Mouse (Mus musculus) heart, embryonic 11.5 days (tissue): ENCODE data around the gene Pi4kb. TPM values are rescaled to one million over a fixed set of nuclear protein-coding genes. Genes with fewer than 3 reads are reported as not detected.
"Not testable (repeated sequence)": the region's sequence is repeated elsewhere in the genome, so short reads cannot be mapped to it uniquely, and the experiment has no call there.

ENCODE experiments used
- ATAC-seq: fragments of 200-750 bp; cut with Nextera tagmentation; replicated peaks from 2 replicates; pipeline ENCODE4 v1.8.0; 2017; ENCODE audit warnings: moderate library complexity; ENCODE audit not compliant: insufficient number of reproducible peaks, low FRiP score, low TSS enrichment
- H3K27ac ChIP-seq: fragments of 300-500 bp; sonication (generic); 2 replicates; pipeline ENCODE4 v1.5.1; 2014; ENCODE audit warnings: mild to moderate bottlenecking, low read depth, low read length
- H3K27me3 ChIP-seq: fragments of 300-500 bp; sonication (generic); 2 replicates; pipeline ENCODE4 v1.6.1; 2014; ENCODE audit warnings: mild to moderate bottlenecking, low read length, mixed read lengths; ENCODE audit not compliant: control insufficient read depth, insufficient read depth
- H3K36me3 ChIP-seq: fragments of 300-500 bp; sonication (generic); 2 replicates; pipeline ENCODE4 v1.6.1; 2014; ENCODE audit warnings: mild to moderate bottlenecking, low read length, moderate library complexity, mixed read lengths; ENCODE audit not compliant: control insufficient read depth, insufficient read depth
- H3K4me1 ChIP-seq: fragments of 300-500 bp; sonication (generic); 2 replicates; pipeline ENCODE4 v1.6.1; 2014; ENCODE audit warnings: low read length; ENCODE audit not compliant: control insufficient read depth, insufficient read depth
- H3K4me2 ChIP-seq: fragments of 300-500 bp; sonication (generic); 2 replicates; pipeline ENCODE4 v1.6.1; 2014; ENCODE audit warnings: mild to moderate bottlenecking, moderate library complexity
- H3K4me3 ChIP-seq: fragments of 300-500 bp; sonication (generic); 2 replicates; pipeline ENCODE4 v1.5.1; 2014; ENCODE audit warnings: low read depth, low read length
- H3K9ac ChIP-seq: fragments of 300-500 bp; sonication (generic); 2 replicates; pipeline ENCODE4 v1.6.1; 2014; ENCODE audit warnings: mild to moderate bottlenecking, low read depth, low read length, moderate library complexity
- H3K9me3 ChIP-seq: fragments of 300-500 bp; sonication (generic); replicated peaks from 2 replicates; pipeline ENCODE4 v1.6.1; 2016; ENCODE audit warnings: low read length; ENCODE audit not compliant: control insufficient read depth
- WGBS: fragments of 180-500 bp; shearing (Covaris S2); extraction: QIAGEN DNeasy Blood & Tissue Kit; methylation state at CpG from one replicate; pipeline ENCODE4 v1.1.7; 2014; ENCODE audit not compliant: insufficient replicate concordance; 5-methylcytosine and 5-hydroxymethylcytosine counted together
- polyA plus RNA-seq: library from polyadenylated mRNA; unstranded; fragments of >200 nt; fragmentation: Nextera tagmentation; extraction: Ambion mirVana; gene quantifications from 2 replicates; pipeline ENCODE4 v1.2.1, GENCODE M21; 2014

Gene Pi4kb
- polyA plus RNA-seq, 1 experiment from 2014 or later = 12.9 TPM

DNA sequence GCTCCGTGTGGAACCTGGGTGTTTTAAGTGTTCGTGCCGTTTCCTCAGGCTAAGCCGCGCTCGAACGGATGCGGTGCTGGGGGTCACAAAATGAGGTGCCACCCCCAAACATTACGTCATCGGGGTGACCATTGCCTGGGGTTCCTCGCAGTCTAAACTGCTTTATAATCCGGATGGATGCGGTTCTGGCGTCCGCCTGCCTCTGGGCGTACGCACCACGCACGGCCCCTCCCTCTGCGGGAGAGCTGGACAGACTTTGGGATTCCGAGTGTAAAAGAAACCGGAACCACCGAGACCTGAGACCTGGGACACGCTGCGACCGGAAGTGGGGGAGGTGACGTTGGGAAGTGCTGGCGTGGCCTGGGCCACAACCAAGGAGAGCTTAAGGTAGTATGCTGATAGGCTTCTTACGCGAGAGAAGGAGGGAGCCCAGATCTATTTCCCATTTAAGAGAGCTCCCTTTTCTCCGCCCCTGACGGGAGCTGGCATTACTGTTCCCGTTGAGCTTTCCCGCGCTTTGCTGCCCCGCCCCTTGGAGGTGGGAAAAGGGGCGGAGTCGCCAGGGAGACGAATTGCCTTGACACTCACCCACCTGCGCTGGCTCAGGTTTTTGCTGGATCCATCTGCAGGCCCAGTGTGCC lies 41.5 kb downstream of the Pi4kb start:
- WGBS = under 1% methylated on average over 38 of the region's 40 CpGs
- H3K4me1 ChIP-seq = peaks cover 15% of the 10 kb centered on the region
- H3K27ac ChIP-seq = peak overlapping the region; percentile 96
- peaks cover 7% of the 10 kb centered on the region for H3K36me3 ChIP-seq
- H3K4me3 ChIP-seq = peak overlapping the region; percentile 91
- ATAC-seq = peak; percentile 59
- H3K9ac ChIP-seq = peak overlapping the region; percentile 89
- H3K4me2 ChIP-seq = peak overlapping the region; percentile 88
- H3K9me3 ChIP-seq = no peaks in the 10 kb centered on the region
- H3K27me3 ChIP-seq = no peaks in the 10 kb centered on the region

DNA sequence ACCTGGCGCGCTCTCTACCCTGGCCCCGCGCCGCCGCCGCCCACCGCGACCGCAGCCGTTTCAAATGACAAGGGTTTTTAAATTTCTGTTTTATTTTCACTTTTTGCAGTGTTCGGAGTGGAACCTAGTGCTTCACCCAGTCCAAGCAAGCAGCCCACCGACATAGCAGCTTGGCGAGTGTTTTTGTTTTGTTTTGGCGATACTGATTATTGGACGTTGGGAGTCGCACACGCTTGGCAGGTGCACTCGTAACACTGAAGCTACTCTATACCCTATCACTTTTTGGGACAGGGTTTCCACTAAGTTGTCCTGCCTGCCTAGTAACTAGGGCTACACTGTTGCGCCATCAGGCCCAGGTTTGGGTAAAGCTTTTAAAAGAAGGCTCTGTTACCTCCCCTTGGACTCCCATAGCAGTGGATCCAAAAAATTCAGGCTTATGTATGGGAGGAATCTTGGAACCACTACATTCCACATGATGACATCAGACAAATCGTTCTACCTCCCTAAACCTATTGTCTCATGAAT lies 42.1 kb downstream of the Pi4kb start:
- Histone ChIP-seq H3K27me3 (no peaks in the 10 kb centered on the region), H3K9ac (peak overlapping the region; percentile 89), H3K4me2 (peak overlapping the region; percentile 88), H3K4me3 (peak overlapping the region; percentile 91), H3K9me3 (no peaks in the 10 kb centered on the region), H3K4me1 (peaks cover 15% of the 10 kb centered on the region), H3K27ac (peak overlapping the region; percentile 96), H3K36me3 (peaks cover 2% of the 10 kb centered on the region; the same call in 1 of the 2 replicates)
- no peak for ATAC-seq
- WGBS = 5% methylated on average over 21 of the region's 21 CpGs

DNA sequence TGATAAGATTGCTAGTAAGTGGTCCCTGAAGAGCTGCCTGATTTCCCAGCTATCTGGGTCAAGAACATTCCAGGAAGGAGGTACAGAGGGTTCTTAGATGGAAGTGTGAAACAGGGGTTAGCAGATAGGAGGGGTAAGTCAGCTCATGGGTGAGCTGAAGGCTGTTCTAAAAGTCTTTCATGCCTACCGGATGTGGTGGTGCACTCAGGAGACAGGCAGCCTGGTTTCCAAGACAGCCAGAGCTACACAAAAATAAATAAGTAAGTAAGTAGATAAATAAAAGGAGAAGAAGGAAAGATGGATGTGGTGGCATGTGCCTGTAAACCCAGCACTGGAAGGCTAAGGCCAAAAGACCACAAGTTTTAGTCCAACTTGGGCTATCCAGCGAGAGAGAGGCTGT lies 44.2 kb downstream of the Pi4kb start:
- no peaks in the 10 kb centered on the region for H3K9me3 ChIP-seq
- no peaks in the 10 kb centered on the region for H3K27me3 ChIP-seq
- H3K4me2 ChIP-seq = no peak overlapping the region
- no peaks in the 10 kb centered on the region for H3K36me3 ChIP-seq
- 72% methylated on average over 2 of the region's 2 CpGs for WGBS
- peaks cover 10% of the 10 kb centered on the region for H3K4me1 ChIP-seq
- ATAC-seq = no peak
- no peak overlapping the region for H3K9ac ChIP-seq
- no peak overlapping the region for H3K4me3 ChIP-seq
- no peak overlapping the region for H3K27ac ChIP-seq

DNA sequence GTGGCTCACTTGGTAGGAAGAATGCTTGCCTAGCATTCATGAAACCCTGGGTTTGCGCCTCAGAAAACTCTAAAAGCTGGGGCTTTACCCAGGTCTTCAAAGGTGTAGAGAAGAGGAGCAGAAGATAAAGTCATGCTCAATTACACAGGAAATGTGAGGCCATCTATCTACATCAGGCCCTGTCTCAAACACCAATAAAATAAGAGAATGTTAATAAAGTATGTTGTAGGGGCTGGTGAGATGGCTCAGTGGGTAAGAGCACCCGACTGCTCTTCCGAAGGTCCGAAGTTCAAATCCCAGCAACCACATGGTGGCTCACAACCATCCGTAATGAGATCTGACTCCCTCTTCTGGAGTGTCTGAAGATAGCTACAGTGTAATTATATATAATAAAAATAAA lies 46.4 kb downstream of the Pi4kb start:
- H3K27ac ChIP-seq, H3K4me2 ChIP-seq, H3K9ac ChIP-seq, H3K9me3 ChIP-seq, ATAC-seq, H3K27me3 ChIP-seq, H3K4me3 ChIP-seq, H3K36me3 ChIP-seq: not testable (repeated sequence)
- 90% methylated on average over 5 of the region's 5 CpGs for WGBS
- peaks cover 20% of the 10 kb centered on the region for H3K4me1 ChIP-seq

DNA sequence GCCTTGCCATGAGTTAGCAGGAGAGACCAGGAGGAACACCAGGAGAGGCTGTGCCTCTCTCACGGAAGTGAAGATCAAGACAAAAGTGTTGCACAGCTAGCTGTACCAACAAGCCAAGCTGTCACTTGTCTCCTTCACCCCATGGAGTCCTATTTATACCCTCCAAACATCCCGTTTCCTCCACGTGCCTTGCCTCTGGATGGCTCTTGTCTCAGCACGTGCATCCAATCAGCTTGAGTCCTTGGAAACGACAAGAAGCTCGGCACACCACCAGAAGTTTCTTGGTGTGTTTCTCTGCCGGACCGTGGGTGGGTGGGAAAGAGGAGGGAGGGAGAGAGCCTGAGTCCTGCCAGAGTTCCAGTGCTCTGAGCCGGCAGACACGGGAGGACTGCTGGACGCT lies 50.0 kb downstream of the Pi4kb start:
- peak; percentile 73 for ATAC-seq
- Histone ChIP-seq H3K27ac (peak overlapping the region; percentile 68), H3K4me3 (peak overlapping the region; percentile 15; the same call in 1 of the 2 replicates), H3K4me1 (peaks cover 25% of the 10 kb centered on the region), H3K9me3 (no peaks in the 10 kb centered on the region), H3K9ac (peak overlapping the region; percentile 44), H3K27me3 (no peaks in the 10 kb centered on the region), H3K4me2 (peak overlapping the region; percentile 52), H3K36me3 (no peaks in the 10 kb centered on the region)
- 11% methylated on average over 11 of the region's 11 CpGs for WGBS

DNA sequence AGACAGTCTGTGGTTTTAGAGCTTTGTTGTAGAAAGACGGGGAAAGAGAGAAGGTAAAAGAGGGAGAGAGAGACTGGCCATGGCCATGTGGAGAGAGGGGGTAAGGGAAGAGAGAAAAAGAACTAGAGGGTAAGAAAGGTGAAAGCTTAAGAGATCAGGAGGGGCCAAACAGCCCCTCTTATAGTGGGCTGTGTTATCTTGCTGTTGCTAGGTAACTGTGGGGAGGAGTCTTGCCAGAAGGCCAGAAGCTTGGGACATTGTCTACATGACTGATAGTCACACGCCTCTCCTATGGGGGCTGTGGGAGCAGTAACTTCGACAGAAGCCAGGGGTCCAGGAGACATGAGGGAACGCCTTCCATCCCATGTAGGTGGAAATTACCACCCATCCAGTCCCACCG lies 50.7 kb downstream of the Pi4kb start:
- no peak for ATAC-seq
- H3K4me2 ChIP-seq = peak overlapping the region; percentile 52
- 31% methylated on average over 5 of the region's 5 CpGs for WGBS
- no peaks in the 10 kb centered on the region for H3K27me3 ChIP-seq
- no peaks in the 10 kb centered on the region for H3K9me3 ChIP-seq
- no peaks in the 10 kb centered on the region; the same call in 1 of the 2 replicates for H3K36me3 ChIP-seq
- H3K4me3 ChIP-seq = peak overlapping the region; percentile 15; the same call in 1 of the 2 replicates
- H3K9ac ChIP-seq = peak overlapping the region; percentile 44
- peaks cover 25% of the 10 kb centered on the region for H3K4me1 ChIP-seq
- peak overlapping the region; percentile 68 for H3K27ac ChIP-seq

DNA sequence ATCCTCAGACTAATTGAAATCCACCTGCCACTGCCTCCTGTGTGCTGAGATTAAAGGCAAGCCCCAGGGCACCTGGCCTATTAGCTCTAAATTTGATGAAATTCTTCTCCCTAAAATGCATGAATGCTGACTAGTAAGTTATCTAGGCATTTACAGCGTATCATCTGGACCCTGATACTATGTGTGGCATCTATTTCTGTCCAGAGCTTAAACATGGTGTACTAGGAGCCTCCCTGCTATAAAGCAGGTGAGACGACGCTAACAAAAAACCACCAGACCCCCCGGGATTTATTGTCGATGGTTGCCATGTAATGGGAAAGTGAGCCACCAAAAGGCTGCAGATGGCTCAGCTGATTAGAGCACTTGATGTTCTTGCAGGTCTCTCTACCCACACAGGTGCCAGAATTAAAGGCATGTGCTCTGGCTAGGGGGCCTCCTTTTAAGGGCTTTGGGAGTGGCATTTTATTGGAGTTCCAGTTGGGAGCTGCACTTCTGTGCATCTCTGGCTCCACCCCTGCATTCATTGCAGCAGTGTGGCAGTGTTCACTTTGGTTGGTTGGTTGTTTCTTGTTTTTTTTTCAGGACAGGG lies 52.6 kb downstream of the Pi4kb start:
- ATAC-seq = no peak
- no peak overlapping the region for H3K4me2 ChIP-seq
- WGBS = 63% methylated on average over 5 of the region's 5 CpGs
- peaks cover 2% of the 10 kb centered on the region for H3K36me3 ChIP-seq
- peaks cover 25% of the 10 kb centered on the region for H3K4me1 ChIP-seq
- no peak overlapping the region for H3K4me3 ChIP-seq
- no peak overlapping the region for H3K9ac ChIP-seq
- no peaks in the 10 kb centered on the region for H3K9me3 ChIP-seq
- H3K27ac ChIP-seq = no peak overlapping the region
- no peaks in the 10 kb centered on the region for H3K27me3 ChIP-seq

DNA sequence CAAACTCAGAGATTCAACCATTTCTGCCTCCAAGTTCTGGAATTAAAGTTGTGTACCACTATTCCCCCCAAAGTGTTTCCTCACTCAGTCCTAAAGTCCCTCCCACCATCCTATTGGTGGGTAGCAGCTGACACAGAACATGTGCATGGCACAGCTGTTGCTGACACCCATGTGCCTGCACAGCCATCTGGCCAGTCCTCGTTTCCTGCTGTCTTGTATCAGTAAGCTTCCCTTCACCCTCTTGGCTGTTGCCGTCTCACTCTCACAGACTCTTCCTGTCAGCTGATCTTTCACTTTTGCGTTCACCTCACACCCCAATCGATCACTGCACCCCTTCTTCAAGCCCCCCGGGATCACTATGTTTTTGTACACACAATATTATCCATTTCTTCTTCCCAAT lies 53.2 kb downstream of the Pi4kb start:
- Histone ChIP-seq H3K4me2 (no peak overlapping the region), H3K36me3 (peaks cover 6% of the 10 kb centered on the region), H3K27ac (no peak overlapping the region), H3K9me3 (no peaks in the 10 kb centered on the region), H3K27me3 (no peaks in the 10 kb centered on the region), H3K4me3 (no peak overlapping the region), H3K4me1 (peaks cover 25% of the 10 kb centered on the region), H3K9ac (no peak overlapping the region)
- 50% methylated on average over 5 of the region's 5 CpGs for WGBS
- ATAC-seq = no peak
